Mouse (Mus musculus): Measurements from ENCODE around the gene Dynll1.
"Not testable (repeated sequence)": the region's sequence is repeated elsewhere in the genome, so short reads cannot be mapped to it uniquely, and the experiment has no call there.

Dynll1 gene

GRCm38 (mm10) chr5:115312354-115312753, 11.6 kb upstream of the Dynll1 start:
- DNase-seq, result no peak

GRCm38 (mm10) chr5:115302190-115302589, 1.4 kb upstream of the Dynll1 start:
- not testable (repeated sequence) for DNase-seq

DNA sequence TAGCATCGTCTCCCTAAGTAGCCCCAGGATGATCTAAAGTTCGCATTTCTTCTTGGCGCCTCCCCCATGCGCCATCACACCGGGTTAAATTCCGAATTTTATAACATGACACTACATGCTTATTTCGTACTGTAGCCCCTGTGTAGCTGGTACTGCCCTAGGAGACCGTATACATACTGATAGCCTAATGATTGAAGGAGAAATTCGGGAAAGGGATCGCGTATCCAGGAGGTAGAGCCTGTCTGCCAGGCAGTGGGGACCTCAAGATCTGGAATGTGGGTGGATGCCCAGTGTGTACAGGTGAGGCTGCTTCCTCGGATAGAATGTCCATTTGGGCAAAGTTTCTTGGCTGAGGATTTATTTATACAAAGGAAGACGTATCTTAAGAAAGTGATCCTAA, 816 bp upstream of the Dynll1 start:
- DNase-seq, result no peak

- DNase-seq, result peak; percentile 67 to 74
These were observed 609 bp downstream of the Dynll1 start for GRCm38 (mm10) chr5:115300035-115300744.

- DNase-seq, result no peak
These were observed 4.5 kb downstream of the Dynll1 start for GRCm38 (mm10) chr5:115296347-115296746.

- DNase-seq, result no peak
These were observed 6.6 kb downstream of the Dynll1 start for GRCm38 (mm10) chr5:115294173-115294572.

DNA sequence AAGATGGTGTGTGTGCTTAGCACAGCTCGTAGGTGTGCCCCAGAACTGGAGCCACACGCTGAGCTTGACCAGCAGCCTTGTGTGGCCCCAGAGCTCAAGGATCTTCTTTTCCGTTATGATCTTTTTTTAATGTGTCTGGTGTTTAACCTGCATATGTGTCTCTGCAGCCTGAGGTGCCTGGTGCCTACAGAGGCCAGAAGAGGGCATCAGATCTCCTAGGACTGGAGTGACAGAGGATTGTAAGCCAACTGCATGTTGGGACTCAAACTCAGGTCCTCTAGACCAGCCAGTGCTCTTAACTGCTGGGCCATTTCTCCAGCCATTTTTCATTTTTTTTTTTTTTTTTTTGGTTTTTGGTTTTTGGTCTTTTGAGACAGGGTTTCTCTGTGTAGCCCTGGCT, 16.1 kb downstream of the Dynll1 start:
- no peak for DNase-seq

DNA sequence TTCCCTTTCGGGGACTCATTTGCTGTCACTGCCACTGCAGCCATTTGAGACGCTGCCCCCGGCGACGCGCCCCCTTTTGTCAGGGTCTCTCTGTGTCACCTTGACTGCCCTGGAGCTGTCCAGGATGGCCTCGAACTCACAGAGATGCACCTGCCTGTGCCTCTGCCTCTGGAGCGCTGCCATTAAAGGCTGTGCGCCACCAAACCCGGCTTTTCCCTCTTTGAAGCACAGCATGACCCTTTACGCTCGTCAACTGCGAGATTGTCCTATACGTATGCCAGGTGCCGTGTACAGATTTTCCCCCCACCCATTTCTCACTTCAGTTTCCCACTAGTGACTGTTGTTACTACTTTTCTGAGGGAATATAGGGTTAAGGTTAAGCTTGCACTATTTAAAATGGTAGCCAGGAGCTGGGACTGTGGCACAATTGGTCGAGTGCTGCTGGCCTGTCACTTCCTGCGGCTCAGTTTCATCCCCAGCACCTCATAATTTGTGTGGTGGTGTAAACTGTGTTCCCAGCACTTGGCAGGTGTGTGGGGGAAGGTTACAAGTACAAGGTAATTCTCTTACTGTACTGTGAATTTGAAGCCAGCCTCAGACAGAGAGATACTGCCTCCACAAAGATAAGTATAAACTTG, 20.6 kb downstream of the Dynll1 start:
- peak; percentile 22 to 36 for DNase-seq

DNA sequence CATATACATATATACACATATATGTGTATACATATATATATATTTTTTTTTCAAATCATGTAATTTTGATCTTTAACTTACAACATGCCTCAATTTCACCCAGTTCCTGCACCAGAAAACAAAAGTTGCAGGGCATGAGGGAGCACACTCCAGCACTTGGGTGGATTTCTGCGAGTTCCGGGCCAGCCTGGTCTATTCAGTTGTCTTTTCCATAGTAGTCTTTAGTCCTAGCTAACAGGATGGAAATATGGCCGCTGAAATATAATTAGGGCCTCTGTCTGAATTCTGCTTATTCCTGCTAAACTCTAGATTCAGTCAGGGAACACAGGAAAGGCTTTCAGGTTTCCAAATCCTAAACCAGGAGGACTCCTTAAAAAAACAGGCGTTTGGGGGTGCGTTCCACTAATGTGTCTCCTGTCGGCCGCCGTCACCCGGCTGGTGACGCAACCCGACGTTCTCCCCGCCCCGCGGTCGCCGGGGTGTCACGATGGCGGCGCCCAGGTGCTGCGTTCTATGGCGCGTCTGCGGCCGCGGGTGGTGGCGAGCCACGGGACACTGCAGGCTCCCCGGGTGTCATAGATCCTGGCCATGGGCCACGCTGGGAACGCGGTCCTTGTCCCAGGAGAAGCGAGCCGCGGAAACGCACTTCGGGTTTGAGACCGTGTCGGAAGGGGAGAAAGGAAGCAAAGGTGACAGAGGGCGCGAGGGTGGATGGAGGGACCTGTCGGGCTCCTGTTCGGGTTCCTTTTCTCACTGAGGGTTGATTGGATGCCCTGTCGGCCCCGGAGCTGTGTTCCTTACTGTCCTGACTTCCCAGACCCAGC, 21.4 kb downstream of the Dynll1 start, which contains the start of gene Coq5:
Gene Coq5 (plus strand): TSS at position 441 of the 824 bp plus-strand sequence.
- DNase-seq, result peak; percentile 84 to 95

DNA sequence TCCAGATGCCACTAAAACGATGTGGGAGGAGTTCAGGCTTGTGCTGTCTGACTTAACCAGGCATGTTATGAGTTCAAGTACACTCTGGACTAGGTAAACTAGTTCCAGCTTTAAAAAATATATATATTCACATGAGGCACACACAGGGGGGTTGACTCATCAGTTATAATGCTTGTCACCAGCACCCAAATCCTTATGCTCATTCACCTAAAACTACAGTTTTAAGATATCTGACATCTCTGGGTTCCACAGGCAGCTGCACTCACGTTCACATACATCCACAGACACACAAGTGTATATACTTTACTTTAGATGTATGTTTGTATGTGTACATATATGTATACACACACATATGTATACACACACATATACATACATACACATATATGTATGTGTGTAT, 22.0 kb downstream of the Dynll1 start:
- no peak for DNase-seq

- DNase-seq, result no peak
These were observed 22.7 kb downstream of the Dynll1 start for GRCm38 (mm10) chr5:115278053-115278452.

DNA sequence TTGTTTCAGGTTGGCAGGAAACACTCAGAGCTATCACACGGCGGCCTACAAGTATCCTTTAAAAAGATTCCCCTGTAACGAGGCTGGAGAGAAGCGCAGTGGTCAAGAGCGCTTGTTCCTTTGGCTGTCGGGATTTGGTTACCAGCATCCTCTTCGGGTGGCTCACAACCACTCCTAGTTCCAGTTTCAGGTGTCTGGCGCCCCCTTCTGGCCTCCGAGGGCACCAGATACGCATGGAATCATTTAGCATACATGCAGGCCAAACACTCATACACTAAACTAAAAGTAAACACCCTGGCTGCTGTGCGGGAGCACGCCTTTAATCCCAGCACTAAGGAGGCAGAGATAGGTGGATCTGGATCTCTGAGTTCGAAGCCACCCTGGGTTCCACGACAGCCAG, 24.8 kb downstream of the Dynll1 start:
- peak; percentile 22 to 44 for DNase-seq

GRCm38 (mm10) chr5:115274771-115275170, 26.0 kb downstream of the Dynll1 start:
- DNase-seq, result no peak

- no peak for DNase-seq
These were observed 26.4 kb downstream of the Dynll1 start for GRCm38 (mm10) chr5:115274353-115274752.

DNA sequence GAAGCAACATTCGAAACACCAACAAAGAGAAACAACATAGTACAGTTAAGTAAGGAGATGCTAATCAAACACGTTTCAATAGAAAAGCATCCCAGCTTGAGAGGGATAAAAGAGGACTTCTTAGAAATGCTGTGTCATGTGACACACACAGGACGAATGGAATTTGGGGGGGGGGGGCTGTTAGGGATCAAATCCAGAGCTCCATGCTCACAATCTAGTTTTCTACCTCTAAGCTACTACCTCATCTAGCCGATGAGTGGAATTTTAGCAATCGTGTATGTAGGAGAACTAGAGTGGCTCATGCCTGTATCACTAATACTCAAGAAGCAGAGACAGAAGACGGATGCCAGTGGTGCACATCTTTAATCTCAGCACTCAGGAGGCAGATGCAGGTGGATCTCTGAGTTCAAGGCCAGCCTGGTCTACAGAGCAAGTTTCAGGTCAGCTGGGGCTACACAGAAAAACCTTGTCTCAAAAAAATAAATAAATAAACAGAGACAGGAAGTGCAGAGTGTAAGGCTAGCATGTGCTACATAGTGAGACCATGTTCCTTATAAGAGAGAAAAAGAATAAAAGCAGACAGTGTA, 27.2 kb downstream of the Dynll1 start:
- DNase-seq, result no peak

- DNase-seq, result peak; percentile 92 to 98
These were observed 27.8 kb downstream of the Dynll1 start, which contains the start of gene Rnf10 for GRCm38 (mm10) chr5:115272812-115273548. Rnf10 (minus strand) TSS chr5:115272898.

GRCm38 (mm10) chr5:115271931-115272811, 28.6 kb downstream of the Dynll1 start:
- peak in 1 of 2 experiments; percentile 31 for DNase-seq

- no peak for DNase-seq
These were observed 30.8 kb downstream of the Dynll1 start for GRCm38 (mm10) chr5:115269969-115270368.

GRCm38 (mm10) chr5:115268266-115268665, 32.5 kb downstream of the Dynll1 start:
- no peak for DNase-seq

GRCm38 (mm10) chr5:115267469-115268045, 33.2 kb downstream of the Dynll1 start:
- DNase-seq, result no peak
